ENCODE assay signal across 8 mouse cellular contexts in genomic region chr11:119206562-119206961, GRCm38 (mm10). TPM values are rescaled to one million over a fixed set of nuclear protein-coding genes. Genes with fewer than 3 reads are reported as not detected.
DNase-seq lines count a peak whose midpoint lies in the region; ATAC-seq and TF ChIP-seq lines count a peak whose summit lies in the region.

No protein-coding gene starts in this region.

- peak; percentile 63 to 70; a peak in 2 of 4 replicates for ATAC-seq in hematopoietic stem cell, adult 5-6 weeks (replicated peaks in 1 of 2; ENCODE audit: insufficient read depth in 1 of 2, low FRiP score in 2 of 2, low TSS enrichment in 1 of 2, low read depth in 1 of 2, poor library complexity in 2 of 2, severe bottlenecking in 2 of 2)
- ATAC-seq in liver, embryonic 14.5 days (ENCODE audit: insufficient read depth) = no peak

- no peak overlapping the region for H3K27ac ChIP-seq in thymus, adult 2 months (ENCODE audit: control insufficient read depth, insufficient read depth, low read length)
- no peak overlapping the region for H3K27ac ChIP-seq in liver, embryonic 14.5 days
- no peak overlapping the region for H3K27ac ChIP-seq in small intestine, adult 2 months (ENCODE audit: insufficient read depth, low read depth, low read length)

- 50% methylated on average over 5 of the region's 5 CpGs for WGBS in thymus, adult 2 months
- 23% methylated on average over 5 of the region's 5 CpGs for WGBS in liver, embryonic 14.5 days (ENCODE audit: insufficient replicate concordance)
- 13% methylated on average over 5 of the region's 5 CpGs for whole genome bisulfite sequencing in small intestine, adult 2 months

- no peaks in the 10 kb centered on the region for H3K4me1 ChIP-seq in thymus, adult 2 months (replicated peaks; ENCODE audit: control insufficient read depth, insufficient read depth, low read length)
- H3K4me1 ChIP-seq in liver, embryonic 14.5 days (replicated peaks; ENCODE audit: control insufficient read depth in 2 of 2, insufficient read depth in 2 of 2, low read length in 1 of 2) = no peaks in the 10 kb centered on the region
- no peaks in the 10 kb centered on the region for H3K4me1 ChIP-seq in small intestine, adult 2 months (ENCODE audit: control insufficient read depth, insufficient read depth, insufficient read length, low read length)

- H3K4me3 ChIP-seq in thymus, adult 2 months (ENCODE audit: control insufficient read depth, insufficient read depth, low read length) = no peak overlapping the region
- no peak overlapping the region for H3K4me3 ChIP-seq in liver, embryonic 14.5 days (ENCODE audit: insufficient read depth in 1 of 2, low read depth in 2 of 2, low read length in 2 of 2)
- H3K4me3 ChIP-seq in small intestine, adult 2 months (ENCODE audit: low read depth, low read length) = no peak overlapping the region

- H3K27me3 ChIP-seq in thymus, adult 2 months (ENCODE audit: control insufficient read depth, insufficient read depth, low read length) = no peaks in the 10 kb centered on the region
- H3K27me3 ChIP-seq in liver, embryonic 14.5 days (ENCODE audit: control insufficient read depth, insufficient read depth, low read length) = no peaks in the 10 kb centered on the region
- H3K27me3 ChIP-seq in small intestine, adult 2 months (ENCODE audit: control insufficient read depth, insufficient read depth, low read length) = no peaks in the 10 kb centered on the region

- no peak for TF ChIP-seq POLR2A in thymus, adult 2 months (IDR thresholded peaks at IDR 0.05; ENCODE audit: control insufficient read depth, extremely low read depth, insufficient read depth, low read length, poor library complexity)
- TF ChIP-seq POLR2A in small intestine, adult 2 months (IDR thresholded peaks at IDR 0.05; ENCODE audit: low read depth, low read length) = no peak

- H3K9me3 ChIP-seq in liver, embryonic 14.5 days (ENCODE audit: control insufficient read depth, low read length) = no peaks in the 10 kb centered on the region

- H3K36me3 ChIP-seq in thymus, adult 2 months (ENCODE audit: control insufficient read depth, insufficient read depth, low read length) = no peaks in the 10 kb centered on the region
- H3K36me3 ChIP-seq in liver, embryonic 14.5 days (replicated peaks; ENCODE audit: control insufficient read depth, insufficient read depth, low read depth) = no peaks in the 10 kb centered on the region
- H3K36me3 ChIP-seq in small intestine, adult 2 months (ENCODE audit: control insufficient read depth, insufficient read depth, low read length) = no peaks in the 10 kb centered on the region

- H3K4me2 ChIP-seq in liver, embryonic 14.5 days (ENCODE audit: low read depth) = no peak overlapping the region

- peak; percentile 58 to 73 for DNase-seq in frontal cortex, postnatal 36 days (ENCODE audit: low spot score in 2 of 2)
- DNase-seq in frontal cortex, postnatal 14 days (ENCODE audit: low spot score in 2 of 2) = no peak
- peak; percentile 50 for DNase-seq in thymus, adult 2 months
- no peak for DNase-seq in thymus, adult 18-20 months
- DNase-seq in cerebellum, postnatal 25 days = peak; percentile 92
- DNase-seq in liver, embryonic 14.5 days (ENCODE audit: low read depth in 3 of 3, low spot score in 3 of 3) = no peak

- no peak overlapping the region for H3K9ac ChIP-seq in liver, embryonic 14.5 days (replicated peaks)

- no peak for TF ChIP-seq EP300 in liver, embryonic 14.5 days (IDR thresholded peaks at IDR 0.05; ENCODE audit: low read depth)

- TF ChIP-seq CTCF in thymus, adult 2 months (IDR thresholded peaks at IDR 0.05; ENCODE audit: borderline replicate concordance, control insufficient read depth, extremely low read depth, insufficient read depth, low read length, poor library complexity) = peak; percentile 87; the same call in 1 of the 2 replicates
- peak; percentile 92 for TF ChIP-seq CTCF in liver, embryonic 14.5 days (IDR thresholded peaks at IDR 0.05; ENCODE audit: low read depth)
- peak; percentile 85; the same call in 1 of the 2 replicates for TF ChIP-seq CTCF in small intestine, adult 2 months (IDR thresholded peaks at IDR 0.05; ENCODE audit: extremely low read depth, insufficient read length, insufficient replicate concordance, low read depth, low read length)

RNA-seq across cellular contexts. Expression of gene Tbc1d16, which starts 21.7 kb away (rescaled TPM):
- polyA plus RNA-seq in thymus, adult 2 months (2012; rRNA removed) = 10.8 and 12.0 TPM in 2 replicates
- 5.5 TPM in 2 replicates for total RNA-seq in hematopoietic stem cell, adult 5-6 weeks (2017)
- 0.92 and 1.0 TPM in 2 replicates for polyA plus RNA-seq in liver, embryonic 14.5 days (2012; rRNA removed)
- polyA plus RNA-seq in liver, embryonic 14.5 days (2014; fragmentation: Nextera tagmentation; extraction: Ambion mirVana) = 0.58 and 0.76 TPM in 2 replicates
- polyA plus RNA-seq in small intestine, adult 2 months (2012; rRNA removed) = 4.3 and 5.0 TPM in 2 replicates

RNA-seq across cellular contexts. Expression of gene Ccdc40, which starts 21.8 kb away (rescaled TPM):
- polyA plus RNA-seq in thymus, adult 2 months (2012; rRNA removed) = 1.8 and 2.5 TPM in 2 replicates
- 16.1 and 17.6 TPM in 2 replicates for total RNA-seq in hematopoietic stem cell, adult 5-6 weeks (2017)
- 0.42 and 0.59 TPM in 2 replicates for polyA plus RNA-seq in liver, embryonic 14.5 days (2012; rRNA removed)
- 0.29 and 0.42 TPM in 2 replicates for polyA plus RNA-seq in liver, embryonic 14.5 days (2014; fragmentation: Nextera tagmentation; extraction: Ambion mirVana)
- polyA plus RNA-seq in small intestine, adult 2 months (2012; rRNA removed) = 0.18 and 0.20 TPM in 2 replicates

Comparison
In these comparisons a context has a peak if more than half of its experiments do, and no peak if none do; other contexts are left out.
1. DNase-seq: peak in frontal cortex, postnatal 36 days (2 of 2), thymus, adult 2 months (single experiment) and cerebellum, postnatal 25 days (2 of 2); none in frontal cortex, postnatal 14 days (0 of 2), thymus, adult 18-20 months (0 of 2) and liver, embryonic 14.5 days (0 of 3).
2. Peak in every context shown above with its lines, with median percentiles within 50 percentile points of each other: CTCF ChIP-seq.